Mouse (Mus musculus): ENCODE results near the gene Serpina12. TPM values are rescaled to one million over a fixed set of nuclear protein-coding genes. Genes with fewer than 3 reads are reported as not detected.

Gene Serpina12
- polyA plus RNA-seq, 1 experiment from 2014 or later = not detected

GRCm38 (mm10) chr12:104000594-104000993, 43.6 kb downstream of the Serpina12 start:
- Histone ChIP-seq H3K9me3 (ENCODE audit: control insufficient read depth, low read length) (no peaks in the 10 kb centered on the region), H3K27ac (replicated peaks; ENCODE audit: low read depth, low read length) (no peak overlapping the region), H3K27me3 (ENCODE audit: control insufficient read depth, insufficient read depth, low read length) (no peaks in the 10 kb centered on the region), H3K4me3 (replicated peaks; ENCODE audit: low read depth, low read length) (no peak overlapping the region), H3K9ac (replicated peaks; ENCODE audit: low read length) (no peak overlapping the region), H3K36me3 (ENCODE audit: control insufficient read depth, insufficient read depth, low read length) (no peaks in the 10 kb centered on the region), H3K4me1 (ENCODE audit: control insufficient read depth, insufficient read depth, low read length) (no peaks in the 10 kb centered on the region), H3K4me2 (ENCODE audit: low read length) (no peak overlapping the region)
- DNase-seq (no peak), ATAC-seq (ENCODE audit: low FRiP score, low TSS enrichment) (no peak)
- WGBS = 91% methylated on average over 3 of the region's 3 CpGs

DNA sequence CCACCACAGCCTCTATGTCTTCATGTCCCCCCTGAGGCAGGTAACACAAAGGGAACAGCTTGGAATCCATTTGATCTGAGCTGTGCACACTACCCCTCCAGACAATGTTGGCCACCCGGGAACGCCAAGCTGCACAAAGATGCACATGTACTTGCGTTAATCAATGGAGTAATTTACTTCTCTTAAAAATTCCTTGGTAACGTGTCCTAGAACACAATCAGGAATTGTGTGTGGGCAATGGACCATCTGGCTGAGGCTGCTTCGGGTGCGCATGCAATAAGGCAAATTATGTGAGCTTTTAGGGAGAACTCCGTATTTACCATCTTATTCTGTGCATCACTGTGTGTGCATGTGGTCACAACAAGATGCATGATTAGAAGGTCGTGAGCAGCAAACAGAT, 44.6 kb downstream of the Serpina12 start:
- Histone ChIP-seq H3K4me3 (replicated peaks; ENCODE audit: low read depth, low read length) (no peak overlapping the region), H3K4me1 (ENCODE audit: control insufficient read depth, insufficient read depth, low read length) (no peaks in the 10 kb centered on the region), H3K36me3 (ENCODE audit: control insufficient read depth, insufficient read depth, low read length) (no peaks in the 10 kb centered on the region), H3K4me2 (ENCODE audit: low read length) (no peak overlapping the region), H3K9me3 (ENCODE audit: control insufficient read depth, low read length) (no peaks in the 10 kb centered on the region), H3K27ac (replicated peaks; ENCODE audit: low read depth, low read length) (no peak overlapping the region), H3K27me3 (ENCODE audit: control insufficient read depth, insufficient read depth, low read length) (no peaks in the 10 kb centered on the region), H3K9ac (replicated peaks; ENCODE audit: low read length) (no peak overlapping the region)
- ATAC-seq (ENCODE audit: low FRiP score, low TSS enrichment) (no peak), DNase-seq (no peak)
- 77% methylated on average over 8 of the region's 8 CpGs for WGBS

DNA sequence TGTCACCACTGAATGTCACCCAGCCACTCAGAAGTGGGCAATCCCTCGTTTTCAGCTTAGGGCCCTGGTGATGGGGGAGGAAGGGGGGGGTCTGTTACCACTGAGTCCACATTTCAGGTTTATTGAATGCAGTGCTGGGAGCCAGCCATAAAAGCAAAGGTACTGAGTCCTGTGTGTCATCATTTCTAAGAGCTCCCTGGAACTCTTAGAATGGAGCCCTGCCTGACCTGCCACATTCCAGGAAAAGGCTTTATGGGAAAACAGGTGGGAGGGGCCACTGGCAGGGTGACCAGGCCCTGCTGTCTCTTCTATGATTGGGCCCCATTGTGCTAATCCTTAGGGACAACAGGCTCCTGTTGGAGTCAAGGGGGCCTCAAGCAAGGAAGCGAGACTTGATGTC, 47.7 kb downstream of the Serpina12 start:
- DNase-seq (no peak), ATAC-seq (ENCODE audit: low FRiP score, low TSS enrichment) (no peak)
- H3K27ac ChIP-seq (replicated peaks; ENCODE audit: low read depth, low read length) = no peak overlapping the region
- no peaks in the 10 kb centered on the region for H3K27me3 ChIP-seq (ENCODE audit: control insufficient read depth, insufficient read depth, low read length)
- no peak overlapping the region for H3K9ac ChIP-seq (replicated peaks; ENCODE audit: low read length)
- no peak overlapping the region for H3K4me3 ChIP-seq (replicated peaks; ENCODE audit: low read depth, low read length)
- no peaks in the 10 kb centered on the region for H3K9me3 ChIP-seq (ENCODE audit: control insufficient read depth, low read length)
- no peaks in the 10 kb centered on the region for H3K4me1 ChIP-seq (ENCODE audit: control insufficient read depth, insufficient read depth, low read length)
- WGBS = 55% methylated on average over 2 of the region's 2 CpGs
- no peaks in the 10 kb centered on the region for H3K36me3 ChIP-seq (ENCODE audit: control insufficient read depth, insufficient read depth, low read length)
- H3K4me2 ChIP-seq (ENCODE audit: low read length) = no peak overlapping the region

DNA sequence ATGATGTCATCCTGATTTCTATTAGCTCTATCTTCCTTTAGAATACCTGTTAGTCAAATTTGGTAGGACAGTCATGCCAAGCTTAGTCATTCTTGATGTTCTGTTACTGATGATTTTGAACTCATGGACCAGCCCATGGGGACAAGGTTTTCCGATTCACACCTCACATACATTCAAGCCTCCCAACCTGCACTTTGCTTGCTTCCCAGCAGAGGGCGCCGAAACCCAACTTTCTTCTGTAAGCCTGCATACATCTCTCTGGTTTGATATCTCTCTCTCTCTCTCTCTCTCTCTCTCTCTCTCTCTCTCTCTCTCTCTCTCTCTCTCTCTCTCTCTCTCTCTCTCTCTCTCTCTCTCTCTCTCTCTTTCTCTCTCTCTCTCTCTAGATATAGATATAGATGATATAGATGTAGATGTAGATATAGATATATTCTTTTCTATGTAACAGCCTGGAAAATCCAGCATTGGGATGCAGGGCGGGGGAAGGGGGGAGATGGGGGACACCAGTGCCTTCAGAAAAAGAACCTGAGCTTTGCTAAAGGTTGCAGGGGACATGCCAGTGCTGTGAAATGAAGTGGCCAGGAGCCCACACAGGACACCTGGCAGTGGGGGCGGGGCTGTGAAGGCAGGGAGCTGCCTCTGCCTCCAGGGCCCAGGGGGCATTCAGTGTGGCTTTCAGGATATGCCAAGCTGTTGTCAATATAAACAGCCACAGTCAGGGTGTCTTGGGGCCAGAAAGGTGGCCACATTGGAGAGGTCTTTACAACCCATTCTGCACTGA, 48.8 kb downstream of the Serpina12 start:
- 42% methylated on average over 5 of the region's 5 CpGs for WGBS
- Histone ChIP-seq H3K27ac (replicated peaks; ENCODE audit: low read depth, low read length) (no peak overlapping the region), H3K36me3 (ENCODE audit: control insufficient read depth, insufficient read depth, low read length) (no peaks in the 10 kb centered on the region), H3K9me3 (ENCODE audit: control insufficient read depth, low read length) (no peaks in the 10 kb centered on the region), H3K27me3 (ENCODE audit: control insufficient read depth, insufficient read depth, low read length) (no peaks in the 10 kb centered on the region), H3K4me1 (ENCODE audit: control insufficient read depth, insufficient read depth, low read length) (no peaks in the 10 kb centered on the region), H3K4me3 (replicated peaks; ENCODE audit: low read depth, low read length) (no peak overlapping the region), H3K4me2 (ENCODE audit: low read length) (no peak overlapping the region), H3K9ac (replicated peaks; ENCODE audit: low read length) (no peak overlapping the region)
- DNase-seq = peak; percentile 87
- peak; percentile 44; the same call in 1 of the 2 replicates for ATAC-seq (ENCODE audit: low FRiP score, low TSS enrichment)

GRCm38 (mm10) chr12:103992945-103993344, 51.3 kb downstream of the Serpina12 start:
- Histone ChIP-seq H3K4me3 (replicated peaks; ENCODE audit: low read depth, low read length) (no peak overlapping the region), H3K9ac (replicated peaks; ENCODE audit: low read length) (no peak overlapping the region), H3K27me3 (ENCODE audit: control insufficient read depth, insufficient read depth, low read length) (no peaks in the 10 kb centered on the region), H3K9me3 (ENCODE audit: control insufficient read depth, low read length) (no peaks in the 10 kb centered on the region), H3K27ac (replicated peaks; ENCODE audit: low read depth, low read length) (no peak overlapping the region), H3K4me1 (ENCODE audit: control insufficient read depth, insufficient read depth, low read length) (no peaks in the 10 kb centered on the region), H3K36me3 (ENCODE audit: control insufficient read depth, insufficient read depth, low read length) (no peaks in the 10 kb centered on the region), H3K4me2 (ENCODE audit: low read length) (no peak overlapping the region)
- DNase-seq (no peak), ATAC-seq (ENCODE audit: low FRiP score, low TSS enrichment) (no peak)
- WGBS = 87% methylated on average over 7 of the region's 7 CpGs

DNA sequence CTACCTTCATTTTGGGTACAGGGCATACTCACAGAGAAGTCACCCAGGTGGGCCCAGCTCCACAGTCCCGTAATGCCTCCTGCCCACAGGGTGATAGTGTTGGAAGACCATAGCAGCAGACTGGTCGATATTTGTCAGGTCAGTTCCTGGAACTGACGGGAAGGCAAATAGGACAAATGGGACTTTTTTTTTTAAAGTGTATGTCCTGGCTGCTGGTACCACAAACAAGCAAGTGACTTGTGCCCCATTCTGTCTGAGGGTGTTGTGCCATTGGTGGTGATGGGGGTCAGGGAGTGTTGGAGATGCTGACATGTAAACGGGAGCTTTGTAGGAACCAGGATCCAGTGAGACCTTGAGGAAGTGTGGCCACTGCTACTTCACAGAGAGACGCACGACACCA, 54.4 kb downstream of the Serpina12 start, which contains the start of gene Serpina11:
Serpina11 (minus strand) TSS at position 101 of the 400 bp plus-strand sequence.
- ATAC-seq (ENCODE audit: low FRiP score, low TSS enrichment) = no peak
- no peaks in the 10 kb centered on the region for H3K4me1 ChIP-seq (ENCODE audit: control insufficient read depth, insufficient read depth, low read length)
- no peaks in the 10 kb centered on the region for H3K9me3 ChIP-seq (ENCODE audit: control insufficient read depth, low read length)
- H3K36me3 ChIP-seq (ENCODE audit: control insufficient read depth, insufficient read depth, low read length) = no peaks in the 10 kb centered on the region
- DNase-seq = no peak
- no peak within 1 kb of the TSS for H3K4me3 ChIP-seq (replicated peaks; ENCODE audit: low read depth, low read length)
- no peaks in the 10 kb centered on the region for H3K27me3 ChIP-seq (ENCODE audit: control insufficient read depth, insufficient read depth, low read length)
- WGBS = 93% methylated on average over 6 of the region's 6 CpGs
- no peak within 1 kb of the TSS for H3K27ac ChIP-seq (replicated peaks; ENCODE audit: low read depth, low read length)
- no peak within 1 kb of the TSS for H3K4me2 ChIP-seq (ENCODE audit: low read length)
- no peak within 1 kb of the TSS for H3K9ac ChIP-seq (replicated peaks; ENCODE audit: low read length)

DNA sequence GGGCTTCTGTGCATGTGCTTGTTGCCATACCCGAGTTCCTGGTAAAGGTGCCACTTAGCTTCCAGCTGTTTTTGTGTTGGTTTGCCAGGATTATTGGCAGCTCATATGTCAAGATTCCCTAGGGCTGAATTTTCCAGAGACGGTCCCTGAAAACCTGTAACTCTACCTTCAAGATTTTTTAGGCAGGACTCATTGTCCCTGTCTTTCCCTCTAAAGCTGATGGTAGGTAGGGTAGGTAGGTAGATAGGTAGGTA, 54.8 kb downstream of the Serpina12 start:
- 73% methylated on average over 2 of the region's 2 CpGs for WGBS
- no peaks in the 10 kb centered on the region for H3K36me3 ChIP-seq (ENCODE audit: control insufficient read depth, insufficient read depth, low read length)
- H3K9me3 ChIP-seq (ENCODE audit: control insufficient read depth, low read length) = no peaks in the 10 kb centered on the region
- no peak overlapping the region for H3K27ac ChIP-seq (replicated peaks; ENCODE audit: low read depth, low read length)
- H3K4me2 ChIP-seq (ENCODE audit: low read length) = no peak overlapping the region
- H3K4me3 ChIP-seq (replicated peaks; ENCODE audit: low read depth, low read length) = no peak overlapping the region
- no peak for ATAC-seq (ENCODE audit: low FRiP score, low TSS enrichment)
- no peak overlapping the region for H3K9ac ChIP-seq (replicated peaks; ENCODE audit: low read length)
- DNase-seq = no peak
- no peaks in the 10 kb centered on the region for H3K4me1 ChIP-seq (ENCODE audit: control insufficient read depth, insufficient read depth, low read length)
- no peaks in the 10 kb centered on the region for H3K27me3 ChIP-seq (ENCODE audit: control insufficient read depth, insufficient read depth, low read length)

- H3K27me3 ChIP-seq (ENCODE audit: control insufficient read depth, insufficient read depth, low read length) = no peaks in the 10 kb centered on the region
- H3K9me3 ChIP-seq (ENCODE audit: control insufficient read depth, low read length) = no peaks in the 10 kb centered on the region
- WGBS = 68% methylated on average over 14 of the region's 14 CpGs
- H3K4me1 ChIP-seq (ENCODE audit: control insufficient read depth, insufficient read depth, low read length) = no peaks in the 10 kb centered on the region
- no peak overlapping the region for H3K9ac ChIP-seq (replicated peaks; ENCODE audit: low read length)
- H3K4me3 ChIP-seq (replicated peaks; ENCODE audit: low read depth, low read length) = no peak overlapping the region
- no peak overlapping the region for H3K4me2 ChIP-seq (ENCODE audit: low read length)
- no peak overlapping the region for H3K27ac ChIP-seq (replicated peaks; ENCODE audit: low read depth, low read length)
- no peak for ATAC-seq (ENCODE audit: low FRiP score, low TSS enrichment)
- peak; percentile 9 for DNase-seq
- no peaks in the 10 kb centered on the region for H3K36me3 ChIP-seq (ENCODE audit: control insufficient read depth, insufficient read depth, low read length)
Measured at GRCm38 (mm10) chr12:103988754-103989513, 55.3 kb downstream of the Serpina12 start.

- H3K9me3 ChIP-seq (ENCODE audit: control insufficient read depth, low read length) = no peaks in the 10 kb centered on the region
- WGBS = 75% methylated on average over 5 of the region's 5 CpGs
- H3K27me3 ChIP-seq (ENCODE audit: control insufficient read depth, insufficient read depth, low read length) = no peaks in the 10 kb centered on the region
- no peak for DNase-seq
- H3K9ac ChIP-seq (replicated peaks; ENCODE audit: low read length) = no peak overlapping the region
- H3K36me3 ChIP-seq (ENCODE audit: control insufficient read depth, insufficient read depth, low read length) = no peaks in the 10 kb centered on the region
- ATAC-seq (ENCODE audit: low FRiP score, low TSS enrichment) = no peak
- H3K4me3 ChIP-seq (replicated peaks; ENCODE audit: low read depth, low read length) = no peak overlapping the region
- H3K4me1 ChIP-seq (ENCODE audit: control insufficient read depth, insufficient read depth, low read length) = no peaks in the 10 kb centered on the region
- H3K27ac ChIP-seq (replicated peaks; ENCODE audit: low read depth, low read length) = no peak overlapping the region
- H3K4me2 ChIP-seq (ENCODE audit: low read length) = no peak overlapping the region
Measured at GRCm38 (mm10) chr12:103985868-103986267, 58.4 kb downstream of the Serpina12 start.

All from midbrain, embryonic 14.5 days (tissue).